Mouse (Mus musculus): ENCODE measurements at regions not wholly inside any gene's neighbourhood (a gene's known extent, or its start where the extent isn't known, plus 50 kb on each side); places are given as distances from the start of the nearest gene placed in this dataset.

DNA sequence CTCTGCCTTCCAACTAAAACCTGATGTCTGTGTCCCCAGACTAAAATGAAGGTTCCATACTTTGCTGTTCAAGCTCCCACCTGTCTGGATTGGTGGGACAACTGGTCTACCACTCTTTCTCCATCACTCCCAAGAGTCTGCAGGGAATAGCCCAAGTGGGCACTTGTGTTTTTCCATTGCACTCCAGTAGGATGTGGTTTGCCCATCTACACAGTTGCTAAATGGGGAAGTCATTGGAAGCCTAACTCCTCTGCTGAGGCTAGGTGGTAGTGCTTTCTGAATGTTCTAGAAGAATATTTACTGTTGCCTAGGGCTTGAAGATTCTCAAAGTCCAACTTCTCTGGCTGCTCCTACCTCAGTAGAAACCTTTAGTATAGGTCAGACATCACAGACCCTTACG, 125.0 kb downstream of the Mtx3 start:
- no peak overlapping the region for H3K27ac ChIP-seq (ENCODE audit: insufficient read depth, low read depth, low read length)
- TF ChIP-seq POLR2A (IDR thresholded peaks at IDR 0.05; ENCODE audit: borderline replicate concordance, low read depth, low read length): no peak
- no peak for TF ChIP-seq CTCF (IDR thresholded peaks at IDR 0.05; ENCODE audit: low read depth, low read length)
- peaks cover under 1% of the 10 kb centered on the region; the same call in 1 of the 2 replicates for H3K4me1 ChIP-seq (ENCODE audit: control insufficient read depth, insufficient read depth, low read length)
- H3K4me3 ChIP-seq (ENCODE audit: insufficient read depth, low read length): no peak overlapping the region

DNA sequence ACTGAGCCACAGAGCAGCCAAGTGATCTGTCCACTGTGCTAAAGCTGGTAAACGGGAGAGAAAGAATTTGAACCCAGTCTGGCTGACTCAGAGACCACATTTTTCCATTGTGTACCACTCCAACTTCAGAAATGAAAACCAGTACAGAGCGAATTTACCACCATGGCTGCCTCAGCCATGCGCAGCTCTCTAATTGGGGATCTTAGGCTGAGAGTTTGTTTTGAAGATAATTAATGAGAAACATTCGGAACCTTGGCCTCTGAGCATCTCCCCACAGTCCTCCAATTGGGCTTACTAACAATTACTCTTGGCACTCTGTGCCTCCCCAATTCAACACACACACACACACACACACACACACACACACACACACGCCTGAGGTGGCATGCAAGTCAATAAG, 128.3 kb downstream of the Mtx3 start:
- no peak overlapping the region for H3K27ac ChIP-seq (ENCODE audit: insufficient read depth, low read depth, low read length)
- H3K4me1 ChIP-seq (ENCODE audit: control insufficient read depth, insufficient read depth, low read length): no peaks in the 10 kb centered on the region
- no peak for TF ChIP-seq POLR2A (IDR thresholded peaks at IDR 0.05; ENCODE audit: borderline replicate concordance, low read depth, low read length)
- no peak for TF ChIP-seq CTCF (IDR thresholded peaks at IDR 0.05; ENCODE audit: low read depth, low read length)
- H3K4me3 ChIP-seq (ENCODE audit: insufficient read depth, low read length): no peak overlapping the region

DNA sequence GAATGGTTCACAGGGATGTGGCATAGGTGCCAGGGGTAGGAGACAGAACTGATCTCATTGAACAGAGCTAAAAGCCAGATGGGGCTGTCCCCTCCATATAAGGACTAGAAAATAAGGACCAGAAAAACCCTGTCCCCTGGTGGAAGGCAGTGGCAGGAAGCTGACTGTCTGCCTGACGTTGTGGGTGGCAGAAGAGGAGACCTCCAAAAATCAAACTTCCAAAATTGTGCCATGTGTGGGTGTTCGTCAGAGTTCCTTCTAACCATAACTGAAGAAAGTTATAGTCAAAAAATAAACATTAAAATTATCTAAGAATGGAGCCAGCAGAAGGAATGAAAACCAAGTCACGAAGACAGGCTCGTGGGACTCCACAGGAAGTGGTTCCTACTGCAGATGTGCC, 129.2 kb downstream of the Mtx3 start:
- no peak overlapping the region for H3K27ac ChIP-seq (ENCODE audit: insufficient read depth, low read depth, low read length)
- no peaks in the 10 kb centered on the region for H3K4me1 ChIP-seq (ENCODE audit: control insufficient read depth, insufficient read depth, low read length)
- TF ChIP-seq CTCF (IDR thresholded peaks at IDR 0.05; ENCODE audit: low read depth, low read length) (no peak), POLR2A (IDR thresholded peaks at IDR 0.05; ENCODE audit: borderline replicate concordance, low read depth, low read length) (no peak)
- no peak overlapping the region for H3K4me3 ChIP-seq (ENCODE audit: insufficient read depth, low read length)

DNA sequence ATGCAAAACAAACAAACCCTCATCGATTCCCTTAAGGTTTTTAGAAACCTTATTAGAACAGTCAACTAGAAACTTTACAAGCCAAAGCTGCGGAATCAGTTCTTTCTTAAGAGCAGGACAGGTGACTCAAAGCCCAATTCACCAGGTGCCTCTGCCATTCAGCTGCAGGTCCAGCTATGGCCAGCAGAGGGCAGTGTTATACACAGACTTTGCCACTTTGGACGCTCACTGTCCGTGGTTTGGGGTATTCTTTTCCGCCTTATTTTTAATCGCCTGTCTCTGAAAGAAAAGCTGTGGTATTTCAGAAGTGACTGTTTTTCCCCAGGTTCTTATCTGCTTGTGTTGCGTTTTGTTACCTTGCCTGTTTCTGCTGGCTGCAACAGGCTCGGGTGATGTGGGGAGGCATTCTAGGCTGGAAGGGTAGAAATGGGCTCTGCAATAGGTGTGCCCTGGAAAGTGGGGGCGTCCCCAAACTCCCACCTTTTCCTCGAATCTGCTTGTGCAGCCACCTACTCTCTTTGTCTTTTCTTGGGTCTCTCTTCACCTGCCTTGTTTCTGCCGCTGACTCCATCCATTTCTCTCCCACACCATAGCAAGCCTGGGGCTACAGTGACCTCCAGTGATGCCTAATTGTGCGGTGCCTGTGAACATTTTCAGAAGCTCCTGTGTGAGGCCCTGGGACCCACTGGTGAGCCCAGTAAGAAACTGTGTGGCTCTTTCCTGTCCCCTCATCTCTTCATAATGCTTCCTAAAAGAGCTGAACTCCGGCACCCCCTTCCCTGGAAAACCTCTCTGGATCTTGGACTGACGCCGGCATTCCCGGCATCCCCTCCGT, 142.4 kb downstream of the Mtx3 start:
- Histone ChIP-seq H3K4me1 (ENCODE audit: control insufficient read depth, insufficient read depth, low read length) (no peaks in the 10 kb centered on the region), H3K4me3 (ENCODE audit: insufficient read depth, low read length) (no peak overlapping the region), H3K27ac (ENCODE audit: insufficient read depth, low read depth, low read length) (no peak overlapping the region)
- TF ChIP-seq CTCF (IDR thresholded peaks at IDR 0.05; ENCODE audit: low read depth, low read length) (peak; percentile 97), POLR2A (IDR thresholded peaks at IDR 0.05; ENCODE audit: borderline replicate concordance, low read depth, low read length) (no peak)

DNA sequence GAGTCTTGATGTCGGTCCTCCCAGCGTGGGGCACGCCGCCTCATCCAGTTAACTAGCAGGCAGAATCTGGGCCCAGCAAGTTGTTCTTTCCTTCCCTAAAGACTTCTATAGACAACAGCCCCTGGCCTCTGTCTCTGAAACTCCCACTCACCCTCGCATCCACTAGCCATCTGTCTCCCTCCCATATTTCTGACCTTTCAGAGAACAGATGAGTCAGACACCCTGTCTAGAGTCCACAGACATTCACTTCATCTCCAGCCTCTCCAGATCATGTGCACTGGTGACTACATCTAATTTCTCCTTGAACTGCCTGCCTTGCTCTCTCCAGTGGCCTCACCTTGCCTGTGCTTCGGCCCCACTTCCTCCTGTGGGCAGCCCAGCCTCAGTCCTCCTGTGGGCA, 143.1 kb downstream of the Mtx3 start:
- TF ChIP-seq POLR2A (IDR thresholded peaks at IDR 0.05; ENCODE audit: borderline replicate concordance, low read depth, low read length) (no peak), CTCF (IDR thresholded peaks at IDR 0.05; ENCODE audit: low read depth, low read length) (no peak)
- Histone ChIP-seq H3K4me3 (ENCODE audit: insufficient read depth, low read length) (no peak overlapping the region), H3K4me1 (ENCODE audit: control insufficient read depth, insufficient read depth, low read length) (no peaks in the 10 kb centered on the region), H3K27ac (ENCODE audit: insufficient read depth, low read depth, low read length) (no peak overlapping the region)

DNA sequence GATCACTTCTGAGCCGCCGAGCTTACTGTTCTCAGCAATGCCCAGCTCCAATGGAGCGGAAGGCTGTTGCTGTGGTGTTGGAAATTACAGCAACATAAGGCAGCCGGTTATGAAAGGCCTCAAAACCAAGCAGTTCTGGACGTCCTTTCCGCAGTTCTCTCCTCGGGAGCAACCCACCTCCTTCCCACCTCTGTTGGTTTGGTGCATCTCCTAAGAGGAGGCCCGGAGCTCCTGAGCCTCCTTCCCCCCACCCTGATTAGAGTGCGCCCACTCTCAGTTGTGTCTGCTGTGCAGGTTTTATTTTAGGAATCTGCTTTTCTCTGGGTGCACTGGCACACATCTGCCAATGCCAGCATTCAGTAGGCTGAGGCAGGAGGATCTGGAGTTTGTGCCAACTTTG, 144.0 kb downstream of the Mtx3 start:
- H3K27ac ChIP-seq (ENCODE audit: insufficient read depth, low read depth, low read length): no peak overlapping the region
- TF ChIP-seq POLR2A (IDR thresholded peaks at IDR 0.05; ENCODE audit: borderline replicate concordance, low read depth, low read length): no peak
- no peak for TF ChIP-seq CTCF (IDR thresholded peaks at IDR 0.05; ENCODE audit: low read depth, low read length)
- no peak overlapping the region for H3K4me3 ChIP-seq (ENCODE audit: insufficient read depth, low read length)
- no peaks in the 10 kb centered on the region for H3K4me1 ChIP-seq (ENCODE audit: control insufficient read depth, insufficient read depth, low read length)

DNA sequence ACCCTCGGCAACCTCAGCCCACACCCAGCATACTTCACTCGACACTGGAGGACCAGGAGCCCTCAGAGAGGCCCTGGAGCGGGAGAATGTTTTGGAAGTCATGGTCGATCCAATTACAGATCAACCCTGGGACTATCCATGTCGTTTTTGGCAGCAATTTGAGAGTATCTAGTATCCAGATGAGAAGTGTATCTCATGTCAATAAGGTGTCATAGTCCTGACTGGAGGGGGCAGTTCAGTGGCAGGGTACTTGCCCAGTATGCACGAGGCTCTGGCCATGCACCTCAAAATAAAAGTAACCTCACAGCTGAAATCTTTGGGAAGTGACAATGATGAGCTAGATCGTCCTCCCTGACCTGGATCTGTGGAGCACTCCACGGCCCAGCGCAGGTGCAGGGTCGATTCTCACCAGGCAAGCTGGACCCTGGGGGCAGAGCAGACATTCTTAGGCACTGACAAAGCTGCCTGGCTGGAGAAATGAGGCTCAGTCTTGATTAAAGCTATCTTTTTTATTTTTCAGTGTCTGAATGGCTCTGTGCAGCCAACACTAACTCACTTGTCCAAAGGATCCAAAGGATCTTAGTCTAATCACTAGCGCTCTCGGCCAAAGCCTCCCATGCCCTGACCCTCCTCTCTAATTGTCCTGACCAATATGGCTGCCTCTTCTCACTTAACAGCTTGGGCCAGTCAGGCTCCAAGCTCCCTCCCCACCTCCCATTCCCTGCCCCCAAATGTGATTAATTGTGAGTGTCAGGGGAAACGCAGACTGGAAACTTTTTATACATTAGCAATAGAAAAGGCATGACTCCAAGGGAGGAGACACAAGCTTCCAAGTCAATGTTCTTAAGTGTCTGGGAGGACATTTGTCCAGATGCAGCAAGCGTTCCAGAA, 146.0 kb downstream of the Mtx3 start:
- H3K4me3 ChIP-seq (ENCODE audit: insufficient read depth, low read length): no peak overlapping the region
- no peak overlapping the region for H3K27ac ChIP-seq (ENCODE audit: insufficient read depth, low read depth, low read length)
- H3K4me1 ChIP-seq (ENCODE audit: control insufficient read depth, insufficient read depth, low read length): no peaks in the 10 kb centered on the region
- TF ChIP-seq CTCF (IDR thresholded peaks at IDR 0.05; ENCODE audit: low read depth, low read length) (no peak), POLR2A (IDR thresholded peaks at IDR 0.05; ENCODE audit: borderline replicate concordance, low read depth, low read length) (no peak)

Data from bone marrow macrophage, adult 2 months (primary cell).